Mouse (Mus musculus) brain, embryonic 14.5 days (tissue): ENCODE data around the gene L3hypdh.

Experiments
- CTCF ChIP-seq: fragments of 200-500 bp; IDR thresholded peaks from 2 replicates; pipeline ENCODE4 v1.5.1; 2012; ENCODE audit warnings: inconsistent platforms, mild to moderate bottlenecking, moderate library complexity, borderline replicate concordance; ENCODE audit not compliant: insufficient read depth, insufficient read length; ENCODE audit errors: extremely low read depth
- POLR2A ChIP-seq: fragments of 200-500 bp; IDR thresholded peaks from 2 replicates; pipeline ENCODE4 v1.6.1; 2012; ENCODE audit warnings: mild to moderate bottlenecking, inconsistent platforms, borderline replicate concordance; ENCODE audit not compliant: poor library complexity, insufficient read depth, insufficient read length, severe bottlenecking; ENCODE audit errors: extremely low read depth

GRCm38 (mm10) chr12:72041238-72041637, 44.0 kb downstream of the L3hypdh start:
- no peak for TF ChIP-seq POLR2A
- no peak for TF ChIP-seq CTCF
